Mouse (Mus musculus) cerebellum, postnatal 10 days (tissue): ENCODE results near the gene Cldn1.

ENCODE experiments used
- DNase-seq, 2 experiments: peaks; one replicate each; pipeline ENCODE4 v3.0.0; 2021; ENCODE audit warnings: mixed read lengths in 2 of 2

The Cldn1 gene

GRCm38 (mm10) chr16:26371325-26372053, at the start of gene Cldn1:
Gene Cldn1 (minus strand): TSS chr16:26371841.
- DNase-seq: peak; percentile 93 to 94

- DNase-seq: no peak
Observed at GRCm38 (mm10) chr16:26418616-26419015, 47.0 kb upstream of the Cldn1 start.

- no peak for DNase-seq
Observed at GRCm38 (mm10) chr16:26404070-26404469, 32.4 kb upstream of the Cldn1 start.

GRCm38 (mm10) chr16:26400971-26401370, 29.3 kb upstream of the Cldn1 start:
- peak; percentile 5 to 7 for DNase-seq

GRCm38 (mm10) chr16:26400549-26400948, 28.9 kb upstream of the Cldn1 start:
- DNase-seq: no peak

GRCm38 (mm10) chr16:26390936-26391335, 19.3 kb upstream of the Cldn1 start:
- DNase-seq: no peak

GRCm38 (mm10) chr16:26386159-26386558, 14.5 kb upstream of the Cldn1 start:
- no peak for DNase-seq

GRCm38 (mm10) chr16:26384112-26384649, 12.5 kb upstream of the Cldn1 start:
- no peak for DNase-seq

- no peak for DNase-seq
Observed at GRCm38 (mm10) chr16:26377170-26377569, 5.5 kb upstream of the Cldn1 start.

GRCm38 (mm10) chr16:26370127-26370526, 1.5 kb downstream of the Cldn1 start:
- no peak for DNase-seq

- DNase-seq: no peak
Observed at GRCm38 (mm10) chr16:26369044-26369730, 2.5 kb downstream of the Cldn1 start.

- no peak for DNase-seq
Observed at GRCm38 (mm10) chr16:26368121-26368520, 3.5 kb downstream of the Cldn1 start.

GRCm38 (mm10) chr16:26360694-26361093, 10.9 kb downstream of the Cldn1 start:
- DNase-seq: no peak

- DNase-seq: peak; percentile 56 to 77
Observed at GRCm38 (mm10) chr16:26359619-26360018, 12.0 kb downstream of the Cldn1 start.

- DNase-seq: no peak
Observed at GRCm38 (mm10) chr16:26358898-26359297, 12.7 kb downstream of the Cldn1 start.

GRCm38 (mm10) chr16:26357863-26358780, 13.5 kb downstream of the Cldn1 start:
- no peak for DNase-seq

GRCm38 (mm10) chr16:26355513-26355912, 16.1 kb downstream of the Cldn1 start:
- DNase-seq: no peak

GRCm38 (mm10) chr16:26350786-26351185, 20.9 kb downstream of the Cldn1 start:
- DNase-seq: no peak

GRCm38 (mm10) chr16:26348809-26349208, 22.8 kb downstream of the Cldn1 start:
- no peak for DNase-seq

- no peak for DNase-seq
Observed at GRCm38 (mm10) chr16:26316281-26316680, 55.4 kb downstream of the Cldn1 start.

- DNase-seq: peak; percentile 34 to 54
Observed at GRCm38 (mm10) chr16:26314815-26315214, 56.8 kb downstream of the Cldn1 start.

GRCm38 (mm10) chr16:26309402-26309801, 62.2 kb downstream of the Cldn1 start:
- DNase-seq: no peak
